Mouse (Mus musculus) B cell, adult 2 months (primary cell): ENCODE results near the gene Tmem207.
"Not testable (repeated sequence)": the region's sequence is repeated elsewhere in the genome, so short reads cannot be mapped to it uniquely, and the experiment has no call there.

ENCODE experiments used
- DNase-seq, 2 experiments: peaks; one replicate each; pipeline ENCODE4 v3.0.0; 2022

The Tmem207 gene

DNA sequence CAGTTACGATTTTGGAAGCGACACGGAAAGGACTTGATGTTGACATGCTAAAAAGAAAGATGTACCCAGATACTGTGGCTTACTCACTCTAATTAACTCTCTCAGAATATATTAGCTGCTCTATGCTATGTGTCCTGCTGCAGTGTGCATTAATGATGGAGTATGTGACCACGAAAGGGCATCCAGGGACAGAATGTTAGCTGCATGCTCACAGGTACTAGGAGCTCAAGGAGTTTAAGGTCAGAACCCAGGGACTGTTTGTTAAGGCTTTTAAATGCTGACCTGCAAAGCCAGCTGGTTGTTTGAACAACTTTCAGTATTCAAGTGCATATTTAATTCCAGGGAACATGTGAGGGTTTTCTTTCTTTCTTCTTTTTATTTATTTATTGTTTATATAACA, at the start of gene Tmem207:
TSS of gene Tmem207 (minus strand) at position 101 of the 400 bp plus-strand sequence.
- DNase-seq: no peak

DNA sequence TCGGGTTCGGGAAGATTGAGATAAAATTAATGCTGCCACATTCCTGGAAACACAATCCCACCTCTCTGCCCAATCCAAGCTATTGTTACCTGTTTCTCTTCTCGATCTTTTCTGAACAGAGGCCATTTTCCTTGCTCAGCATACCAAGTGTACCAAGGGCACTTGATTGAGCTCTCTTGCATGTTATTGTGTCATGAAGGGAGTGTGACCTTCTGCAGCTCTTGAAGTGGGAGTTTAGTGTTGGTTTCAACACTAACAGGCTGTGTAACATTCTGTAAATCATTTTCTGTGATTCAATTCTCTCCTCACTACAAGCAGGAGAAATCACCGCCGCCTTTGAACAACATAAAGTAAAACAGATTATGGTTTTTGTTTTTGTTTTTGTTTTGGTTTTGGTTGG, 47.6 kb upstream of the Tmem207 start:
- no peak for DNase-seq

DNA sequence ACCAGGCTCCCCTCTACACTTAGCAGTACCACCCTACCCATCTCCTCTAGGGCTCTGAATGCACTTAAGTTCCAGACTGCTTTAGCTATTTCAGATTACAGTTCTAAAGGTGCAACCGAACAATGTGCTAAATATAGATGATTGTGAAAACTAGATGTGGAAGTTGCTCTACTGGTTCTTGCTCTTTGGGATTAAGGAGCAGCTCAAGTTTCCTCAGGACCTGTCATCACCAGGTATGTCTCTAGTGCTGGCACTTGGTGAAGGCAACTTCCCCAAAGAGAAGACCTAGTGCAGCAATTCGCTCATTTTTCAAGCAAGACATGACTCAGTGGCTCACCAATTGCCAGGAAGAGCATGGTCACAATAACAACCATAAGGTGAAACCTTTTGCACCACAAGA, 45.3 kb upstream of the Tmem207 start:
- DNase-seq: no peak

DNA sequence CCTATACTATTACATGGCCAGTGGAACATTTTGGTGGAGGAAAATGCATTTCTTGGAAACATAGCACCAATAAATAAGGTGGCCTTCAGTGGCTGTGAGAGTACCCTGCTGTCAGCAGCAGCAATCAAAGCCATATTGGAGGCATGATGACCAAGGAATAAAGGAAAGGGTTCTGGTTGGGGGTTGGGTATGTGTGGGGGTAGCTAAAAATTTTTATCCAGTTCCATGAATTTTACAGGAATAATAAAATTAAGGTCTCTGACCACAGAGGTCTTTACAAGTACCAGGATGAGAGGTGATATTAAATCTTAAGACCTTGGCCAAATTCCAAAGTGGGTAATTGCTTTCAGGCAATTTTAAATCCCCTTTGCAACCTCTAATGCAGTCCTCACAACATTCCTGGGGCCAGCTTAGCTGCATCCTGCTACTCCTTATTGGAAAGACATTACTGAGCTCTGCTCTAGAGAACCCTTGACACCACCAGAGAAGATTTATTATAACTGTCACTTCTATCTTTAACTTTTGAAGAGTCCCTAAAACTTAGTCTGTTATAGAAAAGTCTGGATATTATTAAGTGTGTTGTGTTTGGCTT, 42.9 kb upstream of the Tmem207 start:
- no peak for DNase-seq

DNA sequence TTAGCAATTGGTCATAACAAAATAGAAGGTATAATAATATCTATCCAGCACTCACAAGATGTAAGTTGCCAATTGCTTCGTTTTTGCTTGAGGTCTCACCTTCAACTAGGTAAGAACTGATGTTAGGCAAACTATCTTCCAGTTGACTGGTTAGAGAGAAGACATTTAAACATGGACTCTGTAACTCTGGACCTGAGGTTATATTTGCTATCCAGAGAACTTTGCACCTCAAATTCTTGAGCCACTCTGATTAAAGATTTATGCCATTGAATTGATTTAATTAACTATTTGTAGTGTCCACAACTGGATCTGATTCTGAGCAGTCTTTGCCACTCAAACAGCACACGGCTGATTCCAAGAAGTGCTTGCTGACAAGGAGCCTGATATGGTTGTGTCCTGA, 36.2 kb upstream of the Tmem207 start:
- DNase-seq: no peak

DNA sequence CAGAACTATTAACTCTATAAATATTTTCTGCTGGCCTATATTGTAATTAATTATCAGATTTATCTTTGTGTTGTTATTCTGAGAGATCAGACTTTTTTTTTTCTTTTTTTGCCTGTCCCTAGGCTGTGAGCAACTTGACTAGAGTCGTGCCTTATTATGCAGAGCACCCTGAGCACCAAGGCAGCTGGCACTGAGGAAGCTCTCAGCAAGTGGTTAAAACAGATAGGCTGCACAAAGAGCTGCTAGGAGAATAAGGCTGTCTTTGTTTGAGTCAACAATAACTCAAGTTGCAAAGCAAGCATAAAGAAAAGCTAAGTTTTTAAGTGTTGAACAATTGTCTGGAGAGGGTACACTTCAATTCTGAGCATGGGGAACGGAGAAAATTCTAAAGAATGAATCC, 35.2 kb upstream of the Tmem207 start:
- no peak for DNase-seq

DNA sequence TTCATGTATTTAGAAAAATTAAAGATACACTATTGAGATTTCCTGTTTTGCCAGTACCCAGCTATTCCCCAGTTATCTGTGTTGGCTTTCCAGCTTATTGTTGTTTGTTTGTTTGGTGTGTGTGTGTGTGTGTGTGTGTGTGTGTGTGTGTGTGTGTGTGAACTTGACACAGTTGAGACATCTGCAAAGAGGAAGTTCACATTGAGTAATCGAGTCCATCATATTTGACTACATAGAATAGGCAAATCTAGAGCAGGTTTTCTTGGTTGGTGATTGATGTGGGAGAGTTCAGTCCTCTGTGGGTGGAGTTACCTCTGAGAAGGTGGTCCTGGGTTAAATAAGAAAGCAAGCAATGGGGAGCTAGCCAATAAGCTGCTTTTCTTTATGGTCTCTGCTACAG, 32.2 kb upstream of the Tmem207 start:
- no peak for DNase-seq

DNA sequence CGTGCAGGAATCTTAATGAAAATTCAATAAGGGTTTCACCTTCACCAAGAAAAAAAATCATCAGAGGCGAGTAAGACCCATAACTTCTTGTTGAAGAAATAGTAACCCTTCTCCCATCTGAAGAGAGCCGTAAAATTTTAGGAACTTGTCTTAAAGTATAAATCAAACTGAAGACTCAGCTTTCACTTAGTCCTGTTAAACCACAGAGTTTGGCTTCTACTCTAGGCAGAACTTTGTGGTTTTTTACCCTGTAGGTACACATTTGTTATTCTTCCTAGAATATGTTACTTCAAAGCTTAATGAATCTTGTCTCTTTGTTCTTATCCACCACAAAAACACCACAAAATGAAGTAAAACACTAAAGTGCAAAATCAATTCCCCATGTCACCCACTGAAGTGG, 25.7 kb upstream of the Tmem207 start:
- no peak for DNase-seq

DNA sequence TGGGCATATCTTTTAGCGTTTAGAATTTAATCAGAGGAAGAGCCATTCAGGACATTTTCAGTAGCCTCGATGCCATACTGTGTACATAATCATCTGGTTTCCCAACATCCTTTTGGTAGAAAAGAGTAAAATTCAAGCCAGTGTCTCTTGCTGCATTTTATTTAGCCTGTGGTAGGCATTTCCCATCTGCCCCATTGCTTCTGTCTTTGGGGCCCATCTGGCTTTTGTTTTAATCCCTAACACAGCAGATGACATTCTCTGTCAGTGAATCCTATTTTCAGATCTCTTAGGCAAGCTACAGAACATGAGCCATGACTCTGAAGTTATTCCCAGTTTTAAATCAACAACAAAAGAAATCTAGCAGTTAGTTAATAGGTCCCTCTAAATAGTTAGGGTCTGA, 22.7 kb upstream of the Tmem207 start:
- no peak for DNase-seq

DNA sequence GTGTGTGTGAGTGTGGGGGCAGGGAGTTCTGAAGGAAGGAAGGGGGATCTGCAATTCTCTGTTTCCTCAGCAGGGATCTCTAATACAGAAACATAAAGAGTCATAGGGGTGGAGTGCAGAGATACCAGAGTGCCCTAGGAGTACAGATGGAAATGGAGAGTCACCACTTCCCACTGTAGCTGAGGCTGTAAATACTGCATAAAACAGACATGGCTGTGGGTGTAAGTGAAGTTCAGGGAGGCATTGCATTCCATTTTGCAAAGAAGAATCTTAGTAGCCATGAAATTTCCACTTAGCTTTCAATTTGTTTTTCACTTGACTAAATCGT, 20.3 kb upstream of the Tmem207 start:
- DNase-seq: no peak

DNA sequence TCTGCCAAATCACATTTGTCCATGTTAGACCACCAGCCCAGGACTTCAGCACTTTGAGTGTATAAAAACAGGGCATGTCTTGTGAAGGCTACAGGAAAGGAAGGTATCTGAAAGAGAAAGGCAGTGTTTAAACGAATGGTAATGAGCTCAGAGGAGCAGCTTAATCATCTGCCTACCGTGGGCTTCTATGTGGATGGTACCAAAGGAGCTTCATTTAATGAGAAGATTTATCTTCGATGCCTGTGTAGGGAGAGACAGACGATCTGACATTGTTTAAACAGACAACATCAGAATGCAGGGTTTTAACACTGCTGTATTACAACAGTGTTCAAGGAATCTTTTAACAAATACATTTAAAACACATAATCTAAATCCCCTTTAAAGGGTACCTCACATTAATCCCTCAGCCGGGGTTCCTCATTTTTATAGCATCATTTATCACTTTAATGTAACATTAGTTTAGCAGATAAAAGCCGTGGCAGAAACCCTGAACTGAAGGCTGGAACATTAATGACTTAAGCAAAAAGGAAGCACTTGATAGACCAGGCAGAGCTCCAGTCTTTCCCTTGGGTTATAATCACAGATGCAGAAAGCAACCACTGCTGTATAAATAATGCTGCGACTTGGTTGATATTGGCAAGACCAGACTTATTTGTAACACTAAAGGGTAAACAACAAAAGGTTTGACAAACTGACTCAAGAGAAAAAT, 19.8 kb upstream of the Tmem207 start:
- no peak for DNase-seq

DNA sequence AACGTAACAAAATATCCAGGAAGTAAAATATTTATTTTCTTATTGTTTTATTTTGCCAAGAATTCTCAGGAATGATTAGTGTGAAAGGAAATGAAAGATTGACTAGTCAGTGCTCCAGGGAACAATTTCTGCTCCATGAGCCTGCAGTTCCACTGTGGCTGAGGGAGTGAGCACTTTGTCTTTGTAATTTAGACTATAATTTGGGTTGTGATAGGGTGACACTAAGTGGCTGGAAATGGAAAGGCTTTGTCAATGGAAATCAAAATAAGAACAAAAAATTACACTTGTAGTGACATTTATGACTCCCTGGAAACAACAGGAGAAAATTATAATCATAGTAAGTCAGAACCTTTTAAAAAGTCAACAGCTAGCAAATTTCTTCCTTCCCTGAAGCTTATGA, 5.7 kb upstream of the Tmem207 start:
- DNase-seq: no peak

DNA sequence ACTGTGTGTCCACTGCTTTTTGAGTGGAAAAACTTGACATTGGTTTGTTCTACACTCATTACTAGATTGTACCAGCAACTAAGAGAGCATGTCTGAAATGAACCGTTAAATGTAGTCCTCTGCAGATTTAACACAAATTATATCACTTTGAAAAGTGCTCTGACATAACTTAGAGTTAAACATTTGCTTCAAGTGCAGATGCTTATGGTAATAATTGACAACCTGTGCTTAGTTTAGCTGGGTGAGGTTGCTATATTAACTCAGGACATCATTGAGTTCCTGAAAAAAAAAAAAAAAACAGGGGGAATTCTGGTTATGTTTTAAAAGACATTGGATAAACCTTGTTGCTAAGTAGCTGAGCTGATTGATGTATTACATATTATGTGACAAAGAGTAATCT, 3.9 kb upstream of the Tmem207 start:
- no peak for DNase-seq

DNA sequence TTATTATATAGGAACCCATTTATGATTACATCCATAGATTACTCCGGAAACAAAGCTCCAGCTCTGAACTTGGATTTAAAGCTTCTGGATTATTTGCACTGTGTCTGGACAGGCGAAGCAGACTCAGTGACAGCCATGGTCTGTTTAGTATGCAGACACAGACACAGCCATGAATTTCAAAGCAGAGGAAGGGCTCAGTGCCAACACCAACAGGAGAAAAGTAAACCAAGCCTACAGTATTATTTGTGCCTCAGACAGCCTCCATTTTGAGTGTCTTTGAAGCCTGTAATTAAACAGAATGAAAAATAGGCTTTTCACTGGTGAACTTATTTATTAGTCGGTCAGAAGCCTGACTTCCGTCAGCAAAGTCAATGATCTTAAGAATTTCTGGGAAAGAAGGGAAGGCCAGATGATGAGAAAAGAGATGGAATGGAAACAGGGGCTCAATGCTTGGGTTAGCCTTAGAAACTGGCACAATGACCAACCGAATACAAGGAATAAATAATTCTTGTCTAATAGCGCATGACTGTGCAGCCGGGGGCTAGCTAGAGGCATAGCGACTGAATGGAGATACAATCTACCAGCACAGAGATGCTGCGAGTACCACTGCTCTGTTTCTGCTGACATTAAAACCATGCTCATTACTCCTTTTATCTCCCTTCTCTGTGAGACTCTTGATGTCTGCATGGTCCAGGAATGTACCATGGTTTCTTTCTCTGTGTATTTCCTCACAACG, 1.5 kb upstream of the Tmem207 start:
- DNase-seq: no peak

DNA sequence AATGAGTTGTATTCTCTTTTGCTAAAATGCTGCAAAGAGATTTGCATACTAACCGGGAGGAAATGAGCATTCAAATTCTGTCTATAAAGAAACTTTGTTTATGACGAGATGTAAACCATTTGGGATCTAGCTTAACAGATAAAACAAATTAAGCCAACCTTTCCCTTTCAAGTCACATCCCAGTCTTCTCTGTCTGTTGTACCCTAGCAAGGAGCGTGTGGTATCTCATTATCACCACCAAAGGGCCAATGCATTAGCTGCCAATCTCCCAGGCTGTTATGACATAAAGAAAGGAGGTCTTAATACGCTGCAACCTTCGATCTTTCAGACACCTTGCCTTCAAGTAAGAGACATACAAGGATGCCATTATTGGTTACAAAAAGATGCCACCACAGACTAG, 737 bp downstream of the Tmem207 start:
- no peak for DNase-seq

DNA sequence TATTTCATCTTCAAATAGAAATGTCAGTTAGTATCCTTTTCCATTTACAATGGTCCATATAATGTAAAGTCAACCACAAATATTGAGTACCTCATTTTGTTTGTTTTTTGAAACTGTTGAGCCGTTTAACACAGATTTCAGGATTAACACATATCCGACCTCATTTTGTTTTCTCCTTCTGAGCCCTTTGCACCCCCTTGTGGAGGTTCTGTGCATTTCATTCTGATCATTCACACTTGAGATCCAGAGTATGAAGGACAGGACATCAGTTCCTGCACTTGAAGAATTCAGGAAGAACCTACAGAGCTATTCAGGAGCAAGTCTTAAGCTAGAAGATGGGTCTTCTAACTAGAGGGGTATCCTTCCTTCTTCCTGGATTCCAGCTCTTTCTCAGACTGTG, 7.0 kb downstream of the Tmem207 start:
- peak in 1 of 2 experiments; percentile 1 for DNase-seq

DNA sequence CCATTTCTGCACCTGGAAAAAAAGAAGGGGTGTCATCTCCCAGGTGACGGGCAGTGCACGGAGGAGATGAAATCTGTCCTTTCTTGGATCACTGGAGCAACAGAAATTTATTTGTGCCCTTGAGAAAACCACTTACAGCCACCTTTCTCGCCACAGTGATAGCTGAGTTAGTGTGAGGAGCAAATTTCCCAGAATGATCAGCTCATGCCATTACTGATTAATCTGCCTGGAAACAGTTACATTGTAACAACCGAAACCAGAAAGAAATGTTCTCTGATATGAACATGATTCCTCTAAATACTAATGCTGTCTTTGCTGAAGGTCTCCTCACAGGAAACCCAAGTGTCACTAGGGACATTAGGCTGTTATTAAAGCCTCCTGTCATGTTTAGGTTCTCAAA, 21.6 kb downstream of the Tmem207 start:
- no peak for DNase-seq

DNA sequence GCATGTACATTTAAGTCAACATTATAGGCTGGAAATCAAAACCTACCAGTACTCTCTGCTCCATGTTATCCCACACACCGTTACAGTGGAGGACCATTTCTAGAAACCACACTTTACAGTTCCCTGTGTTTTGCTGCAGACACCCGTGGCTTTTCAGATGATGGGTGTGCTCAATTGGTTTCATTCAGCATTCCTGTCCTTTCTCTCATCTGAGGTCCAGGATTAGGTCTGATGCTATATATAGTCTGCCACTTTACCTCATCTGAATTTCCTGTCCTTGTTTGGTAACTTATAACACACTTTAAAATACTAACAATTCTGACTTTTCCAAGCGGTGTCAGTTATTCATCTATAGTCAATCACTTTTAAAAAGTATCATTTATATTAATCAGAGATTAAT, 25.8 kb downstream of the Tmem207 start:
- no peak for DNase-seq

DNA sequence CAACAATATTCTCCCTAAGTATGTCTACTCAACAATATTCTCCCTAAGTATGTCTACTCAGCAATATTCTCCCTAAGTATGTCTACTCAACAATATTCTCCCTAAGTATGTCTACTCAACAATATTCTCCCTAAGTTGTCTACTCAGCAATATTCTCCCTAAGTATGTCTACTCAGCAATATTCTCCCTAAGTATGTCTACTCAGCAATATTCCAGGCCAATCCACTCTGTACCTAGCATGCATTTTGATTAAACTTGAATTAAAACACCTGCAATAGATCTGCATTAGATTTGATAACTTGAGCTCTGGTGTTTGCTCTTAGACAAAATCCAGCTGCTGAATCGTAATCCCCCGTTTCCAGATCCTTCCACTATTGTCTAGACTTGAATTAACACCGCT, 26.9 kb downstream of the Tmem207 start:
- DNase-seq: not testable (repeated sequence)

DNA sequence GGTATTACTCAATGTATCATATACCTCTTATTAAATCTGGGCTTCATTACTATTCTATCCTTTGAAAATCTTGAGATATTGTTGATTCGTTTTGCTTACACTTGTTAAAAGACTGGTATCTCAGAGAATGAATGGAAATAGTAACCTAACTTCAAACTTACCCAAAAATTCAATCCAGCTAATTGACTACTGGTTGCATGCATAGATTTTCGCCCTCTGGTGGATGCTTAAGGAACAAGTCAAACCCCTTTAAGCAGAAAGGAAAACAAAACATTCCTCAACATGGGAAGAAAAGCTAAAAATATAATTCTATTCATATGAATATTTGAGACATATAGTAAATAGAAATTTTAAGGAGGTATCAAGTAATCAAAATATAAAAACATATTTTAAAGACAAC, 30.8 kb downstream of the Tmem207 start:
- DNase-seq: no peak

DNA sequence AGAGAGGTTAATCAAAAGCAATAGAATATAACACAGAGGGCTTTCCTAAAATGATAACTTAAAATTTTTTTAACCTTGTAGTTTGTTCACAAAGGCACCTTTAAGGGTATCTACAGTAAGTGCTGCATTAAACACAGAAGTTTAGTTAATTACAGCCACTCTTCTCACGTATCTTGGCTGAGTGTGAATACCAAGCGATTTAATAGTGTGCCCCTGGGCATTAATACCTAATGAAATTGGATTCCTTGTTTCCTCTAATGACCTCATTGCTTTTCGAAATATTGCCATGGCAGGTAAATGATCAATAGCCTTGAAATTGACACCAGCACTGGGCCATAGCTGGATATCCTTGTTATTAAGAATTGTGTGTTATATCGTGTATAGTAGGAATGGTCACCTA, 55.3 kb downstream of the Tmem207 start:
- DNase-seq: no peak

DNA sequence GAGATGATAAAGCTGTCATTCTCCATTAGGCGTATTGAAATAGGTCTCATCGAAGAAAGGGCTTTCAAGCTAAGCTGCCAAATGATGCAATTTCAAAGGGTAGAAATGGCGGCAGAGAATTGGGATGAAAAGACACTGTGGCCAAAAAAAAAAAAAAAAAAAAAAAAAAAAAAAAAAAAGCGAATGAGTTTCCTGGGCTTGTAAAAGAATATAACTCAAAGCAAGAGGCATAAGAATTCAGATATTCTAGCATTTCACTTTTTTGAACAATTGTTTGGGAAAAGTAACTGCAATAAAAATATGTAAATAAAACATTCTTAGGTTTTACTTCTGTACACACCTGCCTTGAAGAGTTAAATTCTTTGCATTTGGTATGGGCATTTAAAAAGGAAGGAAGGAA, 60.0 kb downstream of the Tmem207 start:
- DNase-seq: no peak

DNA sequence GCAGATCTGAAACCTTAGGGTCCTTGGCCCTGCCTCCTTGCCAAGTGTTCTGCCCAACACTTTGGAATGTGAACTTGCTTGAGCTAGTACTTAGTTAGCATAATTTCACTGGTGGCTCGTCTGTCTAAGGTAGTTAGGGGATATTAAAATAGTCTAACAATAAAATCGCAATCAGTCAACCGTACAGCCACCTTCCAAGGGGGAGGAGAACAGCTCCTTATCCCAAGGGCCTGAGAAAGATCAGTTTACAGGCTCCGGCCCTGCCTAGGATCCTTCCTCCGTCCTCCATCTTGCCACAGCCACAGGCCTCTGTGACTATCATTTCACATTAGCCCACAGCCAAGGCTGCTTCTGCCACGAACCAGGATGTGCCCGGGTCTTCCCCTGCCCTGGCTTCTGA, 63.7 kb downstream of the Tmem207 start, which contains the start of gene Cldn16:
TSS of gene Cldn16 (plus strand) at position 301 of the 400 bp plus-strand sequence.
- DNase-seq: no peak

DNA sequence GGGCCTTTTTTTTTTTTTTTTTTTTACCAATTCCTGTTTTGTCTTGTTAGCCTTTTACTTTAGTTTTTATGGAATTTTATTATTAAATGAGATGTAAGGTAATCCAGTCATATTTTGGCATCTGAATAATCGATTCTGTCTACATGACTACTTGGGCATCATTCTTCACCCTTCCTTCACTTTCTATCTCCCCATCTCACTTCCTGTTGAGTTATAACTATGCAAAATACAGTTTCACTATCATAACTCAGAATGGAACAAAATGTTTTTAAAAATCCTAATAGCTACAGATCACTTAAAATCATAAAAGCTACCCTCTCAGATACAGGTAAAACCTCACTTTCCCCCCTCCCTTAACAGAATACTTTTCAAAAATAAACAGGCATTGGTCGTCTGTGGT, 70.4 kb downstream of the Tmem207 start:
- DNase-seq: no peak

DNA sequence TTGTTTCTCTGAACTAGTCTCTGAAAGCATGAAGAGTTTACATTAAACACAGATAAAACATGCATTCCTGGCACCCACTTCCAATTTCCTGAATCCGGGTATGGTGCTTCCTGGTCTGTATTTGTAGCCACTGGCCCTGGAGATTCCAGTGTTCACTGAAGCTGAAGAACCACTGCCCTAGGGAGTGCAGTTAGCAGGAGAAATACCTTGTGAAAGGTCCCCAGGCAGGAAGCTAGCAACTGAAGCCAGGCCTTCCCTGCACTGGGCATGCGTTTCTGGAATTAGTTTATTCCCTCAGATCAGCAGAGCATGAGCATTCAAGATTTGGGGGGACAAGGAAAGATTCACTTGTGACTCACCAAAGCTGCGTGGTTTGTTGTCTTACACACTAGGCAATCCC, 72.4 kb downstream of the Tmem207 start:
- DNase-seq: no peak
